Mouse (Mus musculus) bone marrow macrophage, adult 2 months (primary cell): ENCODE measurements around the gene Luzp1.

Experiments used
- CTCF ChIP-seq: IDR thresholded peaks from 2 replicates; pipeline ENCODE4 v1.5.1; 2012; ENCODE audit warnings: low read depth, mild to moderate bottlenecking, low read length, moderate library complexity
- POLR2A ChIP-seq: IDR thresholded peaks from 2 replicates; pipeline ENCODE4 v1.6.1; 2012; ENCODE audit warnings: mild to moderate bottlenecking, low read depth, low read length, borderline replicate concordance

GRCm38 (mm10) chr4:136444561-136444960, 25.0 kb upstream of the Luzp1 start:
- TF ChIP-seq CTCF = no peak
- TF ChIP-seq POLR2A = no peak
